Mouse (Mus musculus): ENCODE data around the gene Trpc5. TPM values are rescaled to one million over a fixed set of nuclear protein-coding genes. Genes with fewer than 3 reads are reported as not detected.

The Trpc5 gene
- polyA plus RNA-seq, 1 experiment from 2014 or later, result 0.46 TPM

Other genes starting within 250 kb of the Trpc5 start
- gene Trpc5os, start 231.6 kb downstream of the Trpc5 start, polyA plus RNA-seq (2016; fragmentation: Nextera tagmentation; extraction: Ambion mirVana), result 0.12 TPM in 1 of 2 replicates, not detected in the other
- 0.18 and 0.54 TPM in 2 replicates for gene Rtl4, start 727 bp upstream of the Trpc5 start, polyA plus RNA-seq (2016; fragmentation: Nextera tagmentation; extraction: Ambion mirVana)

All from midbrain, embryonic 12.5 days (tissue).